Mouse (Mus musculus): ENCODE data around the gene Olfr1181. TPM values are rescaled to one million over a fixed set of nuclear protein-coding genes. Genes with fewer than 3 reads are reported as not detected.
"Not testable (repeated sequence)": the region's sequence is repeated elsewhere in the genome, so short reads cannot be mapped to it uniquely, and the experiment has no call there.

Olfr1181 gene
- not detected in 2 replicates for total RNA-seq (2015)
- not detected in 2 replicates for total RNA-seq (2017)

- ATAC-seq (ENCODE audit: poor library complexity, severe bottlenecking), result no peak
These were observed at the start of gene Olfr1181 for GRCm38 (mm10) chr2:88426071-88426470. Gene Olfr1181, minus strand, starts transcription at chr2:88426171.

- ATAC-seq (ENCODE audit: poor library complexity, severe bottlenecking), result not testable (repeated sequence)
These were observed 28.6 kb upstream of the Olfr1181 start, which contains the start of gene Olfr1183 for GRCm38 (mm10) chr2:88454567-88454966. Gene Olfr1183, plus strand, starts transcription at chr2:88454867.

GRCm38 (mm10) chr2:88449031-88449430 is 23.1 kb upstream of the Olfr1181 start, which contains the start of gene Gm13757:
Gene Gm13757, minus strand, starts transcription at chr2:88449131.
- ATAC-seq (ENCODE audit: poor library complexity, severe bottlenecking), result no peak

- no peak for ATAC-seq (ENCODE audit: poor library complexity, severe bottlenecking)
These were observed 6.9 kb downstream of the Olfr1181 start, which contains the start of gene Olfr1180 for GRCm38 (mm10) chr2:88419051-88419450. Gene Olfr1180, minus strand, starts transcription at chr2:88419151.

GRCm38 (mm10) chr2:88406353-88406752 is 19.6 kb downstream of the Olfr1181 start, which contains the start of gene Olfr1179:
Gene Olfr1179, minus strand, starts transcription at chr2:88406453.
- no peak for ATAC-seq (ENCODE audit: poor library complexity, severe bottlenecking)

- ATAC-seq (ENCODE audit: poor library complexity, severe bottlenecking), result no peak
These were observed 39.2 kb downstream of the Olfr1181 start, which contains the start of gene Olfr1178 for GRCm38 (mm10) chr2:88386762-88387161. Gene Olfr1178, plus strand, starts transcription at chr2:88387062.

Other genes with a start within 250 kb of the Olfr1181 start
- gene Olfr1168, start 244.3 kb downstream of the Olfr1181 start, total RNA-seq (2015), result not detected in 2 replicates
- not detected in 2 replicates for gene Olfr1168, start 244.3 kb downstream of the Olfr1181 start, total RNA-seq (2017)
- gene Olfr1170, start 197.8 kb downstream of the Olfr1181 start, total RNA-seq (2015), result not detected in 2 replicates
- not detected in 2 replicates for gene Olfr1170, start 197.8 kb downstream of the Olfr1181 start, total RNA-seq (2017)
- not detected in 2 replicates for gene Olfr1173, start 146.3 kb downstream of the Olfr1181 start, total RNA-seq (2015)
- gene Olfr1173, start 146.3 kb downstream of the Olfr1181 start, total RNA-seq (2017), result 0.04 TPM in 1 of 2 replicates, not detected in the other
- not detected in 2 replicates for gene Olfr1174-ps, start 111.0 kb downstream of the Olfr1181 start, total RNA-seq (2015)
- not detected in 2 replicates for gene Olfr1174-ps, start 111.0 kb downstream of the Olfr1181 start, total RNA-seq (2017)
- not detected in 2 replicates for gene Olfr1175-ps, start 99.0 kb downstream of the Olfr1181 start, total RNA-seq (2015)
- not detected in 2 replicates for gene Olfr1175-ps, start 99.0 kb downstream of the Olfr1181 start, total RNA-seq (2017)
- not detected in 2 replicates for gene Olfr1176, start 89.5 kb downstream of the Olfr1181 start, total RNA-seq (2015)
- not detected in 2 replicates for gene Olfr1176, start 89.5 kb downstream of the Olfr1181 start, total RNA-seq (2017)
- not detected in 2 replicates for gene Olfr1177-ps, start 79.7 kb downstream of the Olfr1181 start, total RNA-seq (2015)
- not detected in 2 replicates for gene Olfr1177-ps, start 79.7 kb downstream of the Olfr1181 start, total RNA-seq (2017)
- not detected in 2 replicates for gene Olfr1178, start 39.1 kb downstream of the Olfr1181 start, total RNA-seq (2015)
- not detected in 2 replicates for gene Olfr1178, start 39.1 kb downstream of the Olfr1181 start, total RNA-seq (2017)
- gene Olfr1179, start 19.7 kb downstream of the Olfr1181 start, total RNA-seq (2015), result not detected in 2 replicates
- gene Olfr1179, start 19.7 kb downstream of the Olfr1181 start, total RNA-seq (2017), result not detected in 2 replicates
- not detected in 2 replicates for gene Olfr1180, start 7.0 kb downstream of the Olfr1181 start, total RNA-seq (2015)
- not detected in 2 replicates for gene Olfr1180, start 7.0 kb downstream of the Olfr1181 start, total RNA-seq (2017)
- gene Gm13757, start 23.0 kb upstream of the Olfr1181 start, total RNA-seq (2015), result not detected in 2 replicates
- not detected in 2 replicates for gene Gm13757, start 23.0 kb upstream of the Olfr1181 start, total RNA-seq (2017)
- gene Olfr1183, start 28.7 kb upstream of the Olfr1181 start, total RNA-seq (2015), result not detected in 2 replicates
- gene Olfr1183, start 28.7 kb upstream of the Olfr1181 start, total RNA-seq (2017), result not detected in 2 replicates
- gene Olfr1184, start 57.4 kb upstream of the Olfr1181 start, total RNA-seq (2015), result not detected in 2 replicates
- gene Olfr1184, start 57.4 kb upstream of the Olfr1181 start, total RNA-seq (2017), result not detected in 2 replicates
- not detected in 2 replicates for gene Olfr1185-ps1, start 67.1 kb upstream of the Olfr1181 start, total RNA-seq (2015)
- gene Olfr1185-ps1, start 67.1 kb upstream of the Olfr1181 start, total RNA-seq (2017), result not detected in 2 replicates
- gene Olfr1186, start 92.4 kb upstream of the Olfr1181 start, total RNA-seq (2015), result not detected in 2 replicates
- not detected in 2 replicates for gene Olfr1186, start 92.4 kb upstream of the Olfr1181 start, total RNA-seq (2017)
- not detected in 2 replicates for gene Olfr1188, start 130.8 kb upstream of the Olfr1181 start, total RNA-seq (2015)
- gene Olfr1188, start 130.8 kb upstream of the Olfr1181 start, total RNA-seq (2017), result not detected in 2 replicates
- gene Olfr1189, start 160.3 kb upstream of the Olfr1181 start, total RNA-seq (2015), result not detected in 2 replicates
- gene Olfr1189, start 160.3 kb upstream of the Olfr1181 start, total RNA-seq (2017), result not detected in 2 replicates
- gene Olfr1191-ps1, start 214.4 kb upstream of the Olfr1181 start, total RNA-seq (2015), result not detected in 2 replicates
- gene Olfr1191-ps1, start 214.4 kb upstream of the Olfr1181 start, total RNA-seq (2017), result not detected in 2 replicates
- gene Olfr1192-ps1, start 222.3 kb upstream of the Olfr1181 start, total RNA-seq (2015), result not detected in 2 replicates
- gene Olfr1192-ps1, start 222.3 kb upstream of the Olfr1181 start, total RNA-seq (2017), result not detected in 2 replicates
- gene Olfr1193, start 249.5 kb upstream of the Olfr1181 start, total RNA-seq (2015), result not detected in 2 replicates
- not detected in 2 replicates for gene Olfr1193, start 249.5 kb upstream of the Olfr1181 start, total RNA-seq (2017)

Measured in megakaryocyte, adult 5-6 weeks (primary cell).